Mouse (Mus musculus): ENCODE results near the gene Qtrt1.

GRCm38 (mm10) chr9:21367357-21368111 is 44.1 kb upstream of the Qtrt1 start, which contains the start of gene Ilf3:
- TF ChIP-seq GATA1 (IDR thresholded peaks at IDR 0.05; ENCODE audit: low read length) (no peak), TAL1 (IDR thresholded peaks at IDR 0.05; ENCODE audit: low read length) (no peak)

All from erythroblast, embryonic 14.5 days (primary cell).